Mouse (Mus musculus): ENCODE measurements at regions not wholly inside any gene's neighbourhood (a gene's known extent, or its start where the extent isn't known, plus 50 kb on each side); places are given as distances from the start of the nearest gene placed in this dataset.

DNA sequence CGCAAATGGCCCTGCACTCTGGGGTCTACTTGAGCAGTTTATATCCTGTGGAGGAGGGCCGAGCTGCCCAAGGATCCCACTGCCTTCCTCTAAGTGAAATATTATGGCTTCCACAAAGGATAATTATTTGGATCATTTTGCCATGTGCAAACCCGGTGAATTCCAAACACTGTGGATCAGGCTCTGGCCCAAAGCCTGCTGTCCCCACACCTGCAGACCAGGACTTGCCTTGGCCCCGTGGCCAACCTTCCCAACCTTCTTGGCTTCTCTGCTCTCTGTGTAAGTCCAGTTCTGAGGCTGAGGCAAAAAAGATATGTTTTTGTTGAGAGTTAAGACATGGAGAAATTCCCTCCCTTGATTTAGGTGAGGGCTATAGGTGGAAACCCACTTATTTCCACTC is 234.0 kb downstream of the Snx10 start:
- no peaks in the 10 kb centered on the region for H3K9me3 ChIP-seq (replicated peaks; ENCODE audit: low read length)
- no peak for DNase-seq (ENCODE audit: extremely low read depth)
- dilution Hi-C loops (cut with MboI; ENCODE audit: extremely low pct_ligation_motif_present, extremely low pct_unique_long_range_greater_than_20kb, low sequenced_read_pairs) = no loop called here
- no peaks in the 10 kb centered on the region for H3K79me2 ChIP-seq (replicated peaks; ENCODE audit: control insufficient read depth, extremely low read depth, insufficient read depth, poor library complexity, severe bottlenecking)
- no peaks in the 10 kb centered on the region for H3K36me3 ChIP-seq (replicated peaks in 1 of 2; ENCODE audit: control insufficient read depth in 1 of 2, insufficient read depth in 1 of 2, low read length in 1 of 2)
- in situ Hi-C loops (cut with MboI; ENCODE audit: low pct_ligation_motif_present, low pct_unique_long_range_greater_than_20kb, low sequenced_read_pairs) = no loop called here
- H3K4me2 ChIP-seq (ENCODE audit: insufficient read depth, low read depth, poor library complexity, severe bottlenecking) = no peak overlapping the region
- no peak overlapping the region for H3K27ac ChIP-seq (ENCODE audit: insufficient read depth, low read depth)
- no peaks in the 10 kb centered on the region for H3K27me3 ChIP-seq (replicated peaks)
- TF ChIP-seq CHD1 (IDR thresholded peaks at IDR 0.05; ENCODE audit: low read depth, low read length) = no peak
- TF ChIP-seq RAD21 (IDR thresholded peaks at IDR 0.05; ENCODE audit: low read depth, low read length) = no peak
- TF ChIP-seq PAX5 (IDR thresholded peaks at IDR 0.05; ENCODE audit: low read length) = no peak
- no peak for TF ChIP-seq NRF1 (IDR thresholded peaks at IDR 0.05; ENCODE audit: low read depth, low read length)
- H3K4me3 ChIP-seq (replicated peaks in 1 of 3; ENCODE audit: low read depth in 2 of 3, low read length in 2 of 3, poor library complexity in 1 of 3) = no peak overlapping the region
- peaks cover 0 to 7% of the 10 kb centered on the region in 2 experiments; a peak in 2 of 4 replicates for H3K4me1 ChIP-seq (ENCODE audit: control insufficient read depth in 1 of 2, insufficient read depth in 2 of 2)
- H3K9ac ChIP-seq (ENCODE audit: insufficient read depth, low read depth) = no peak overlapping the region

DNA sequence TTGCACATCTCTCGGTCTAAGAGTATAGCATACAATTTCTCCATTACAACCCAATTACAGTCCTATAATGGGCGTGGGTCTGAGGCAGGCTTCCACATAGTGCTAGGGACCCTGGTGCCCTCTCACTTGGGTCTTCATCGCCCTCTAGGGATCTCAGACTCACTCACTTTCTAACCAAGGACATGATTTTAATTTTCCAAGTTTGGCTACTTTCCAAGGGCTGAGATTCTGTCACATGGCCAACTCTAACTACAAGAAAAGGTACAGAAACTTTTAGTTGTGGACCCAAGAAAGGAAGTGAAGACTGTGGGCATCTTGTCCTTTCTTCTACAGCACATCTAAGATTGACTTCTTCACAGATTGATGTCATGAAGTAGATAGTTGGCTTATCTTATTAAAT is 235.1 kb downstream of the Snx10 start:
- H3K9me3 ChIP-seq (replicated peaks; ENCODE audit: low read length) = no peaks in the 10 kb centered on the region
- peaks cover 0 to 7% of the 10 kb centered on the region in 2 experiments; a peak in 2 of 4 replicates for H3K4me1 ChIP-seq (ENCODE audit: control insufficient read depth in 1 of 2, insufficient read depth in 2 of 2)
- no peak overlapping the region for H3K9ac ChIP-seq (ENCODE audit: insufficient read depth, low read depth)
- DNase-seq (ENCODE audit: extremely low read depth) = no peak
- H3K27me3 ChIP-seq (replicated peaks) = no peaks in the 10 kb centered on the region
- dilution Hi-C loops (cut with MboI; ENCODE audit: extremely low pct_ligation_motif_present, extremely low pct_unique_long_range_greater_than_20kb, low sequenced_read_pairs) (no loop called here), in situ Hi-C loops (cut with MboI; ENCODE audit: low pct_ligation_motif_present, low pct_unique_long_range_greater_than_20kb, low sequenced_read_pairs) (no loop called here)
- no peak overlapping the region for H3K4me2 ChIP-seq (ENCODE audit: insufficient read depth, low read depth, poor library complexity, severe bottlenecking)
- TF ChIP-seq ETS1 (conservative IDR thresholded peaks at IDR 0.05; ENCODE audit: low read depth, low read length) = no peak
- TF ChIP-seq POLR2A (IDR thresholded peaks at IDR 0.05; ENCODE audit: low read depth, low read length) = no peak
- TF ChIP-seq CHD1 (IDR thresholded peaks at IDR 0.05; ENCODE audit: low read depth, low read length) = no peak
- TF ChIP-seq JUND (conservative IDR thresholded peaks at IDR 0.05; ENCODE audit: low read depth, low read length) = no peak
- TF ChIP-seq USF2 (conservative IDR thresholded peaks at IDR 0.05; ENCODE audit: low read depth, low read length) = no peak
- TF ChIP-seq BHLHE40 (IDR thresholded peaks at IDR 0.05; ENCODE audit: low read depth, low read length) = no peak
- no peak for TF ChIP-seq RCOR1 (conservative IDR thresholded peaks at IDR 0.05; ENCODE audit: low read depth, low read length)
- TF ChIP-seq RAD21 (IDR thresholded peaks at IDR 0.05; ENCODE audit: low read depth, low read length) = no peak; the same call in 1 of the 2 replicates
- no peak for TF ChIP-seq MAZ (IDR thresholded peaks at IDR 0.05; ENCODE audit: low read depth, low read length)
- no peak for TF ChIP-seq SIN3A (IDR thresholded peaks at IDR 0.05; ENCODE audit: low read length)
- no peak for TF ChIP-seq MXI1 (IDR thresholded peaks at IDR 0.05; ENCODE audit: low read depth, low read length)
- no peak for TF ChIP-seq NRF1 (IDR thresholded peaks at IDR 0.05; ENCODE audit: low read depth, low read length)
- TF ChIP-seq E2F4 (IDR thresholded peaks at IDR 0.05; ENCODE audit: insufficient replicate concordance, low read depth, low read length) = no peak
- no peak for TF ChIP-seq TCF12 (IDR thresholded peaks at IDR 0.05; ENCODE audit: low read depth, low read length)
- TF ChIP-seq CTCF (conservative IDR thresholded peaks at IDR 0.05 in 1 of 2, IDR thresholded peaks at IDR 0.05 in 1 of 2; ENCODE audit: low read depth in 2 of 2, low read length in 2 of 2) = no peak
- TF ChIP-seq TBP (conservative IDR thresholded peaks at IDR 0.05; ENCODE audit: low read depth, low read length) = no peak
- no peak for TF ChIP-seq CHD2 (IDR thresholded peaks at IDR 0.05; ENCODE audit: low read length)
- H3K79me2 ChIP-seq (replicated peaks; ENCODE audit: control insufficient read depth, extremely low read depth, insufficient read depth, poor library complexity, severe bottlenecking) = no peaks in the 10 kb centered on the region
- no peak overlapping the region for H3K27ac ChIP-seq (ENCODE audit: insufficient read depth, low read depth)
- no peak overlapping the region for H3K4me3 ChIP-seq (replicated peaks in 1 of 3; ENCODE audit: low read depth in 2 of 3, low read length in 2 of 3, poor library complexity in 1 of 3)
- no peaks in the 10 kb centered on the region for H3K36me3 ChIP-seq (replicated peaks in 1 of 2; ENCODE audit: control insufficient read depth in 1 of 2, insufficient read depth in 1 of 2, low read length in 1 of 2)
